Mouse (Mus musculus): ENCODE measurements at regions not wholly inside any gene's neighbourhood (a gene's known extent, or its start where the extent isn't known, plus 50 kb on each side); places are given as distances from the start of the nearest gene placed in this dataset.

DNA sequence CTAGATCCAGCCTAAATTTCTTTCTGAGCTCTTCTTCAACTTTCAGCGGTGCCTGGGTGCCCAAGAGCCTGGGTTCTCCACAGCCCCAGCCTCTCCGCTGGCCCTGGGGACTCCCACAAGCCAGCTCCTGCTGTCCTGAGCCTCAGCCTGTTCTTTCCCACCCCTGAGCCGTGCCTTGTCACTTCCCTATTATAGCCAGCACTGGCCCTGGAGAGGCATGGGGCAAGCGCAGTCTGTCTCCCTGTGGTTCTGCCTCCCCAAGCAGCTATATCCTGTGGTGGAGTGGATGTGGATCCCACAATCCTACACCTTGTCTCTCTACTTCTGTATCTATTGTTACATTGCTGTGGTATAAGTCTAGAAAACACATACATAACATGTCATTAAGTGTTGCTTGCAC lies 128.6 kb upstream of the Hgf start:
- no peaks in the 10 kb centered on the region for H3K4me1 ChIP-seq (replicated peaks)
- H3K27me3 ChIP-seq = no peaks in the 10 kb centered on the region
- no peak for ATAC-seq (ENCODE audit: insufficient read depth)
- H3K4me3 ChIP-seq (replicated peaks) = no peak overlapping the region
- no peak overlapping the region for H3K27ac ChIP-seq (replicated peaks)
- H3K36me3 ChIP-seq (replicated peaks) = no peaks in the 10 kb centered on the region
- no peak overlapping the region for H3K9ac ChIP-seq
- WGBS (ENCODE audit: insufficient replicate concordance) = 57% methylated on average over 4 of the region's 4 CpGs
- H3K4me2 ChIP-seq = no peak overlapping the region
- H3K9me3 ChIP-seq (replicated peaks) = no peaks in the 10 kb centered on the region

DNA sequence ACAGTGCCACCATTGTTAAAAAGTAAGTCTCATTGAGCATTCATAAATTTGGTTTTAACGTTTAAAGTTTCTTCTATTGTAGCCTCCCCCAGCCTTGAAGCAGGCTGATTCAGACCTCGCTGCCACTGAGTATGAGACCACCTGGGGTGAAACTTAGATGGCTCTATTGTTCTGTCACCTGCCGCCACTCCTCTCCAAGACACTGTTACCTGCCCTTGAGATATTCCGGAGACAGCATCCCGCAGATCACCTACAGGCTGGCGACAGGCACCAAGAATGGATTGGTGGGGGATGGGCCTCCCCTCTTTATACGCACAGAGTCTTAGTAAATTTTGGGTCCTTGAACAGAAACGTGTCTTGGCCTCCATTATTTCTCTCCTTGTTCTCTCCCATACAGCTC lies 128.0 kb upstream of the Hgf start:
- ATAC-seq (ENCODE audit: insufficient read depth) = no peak
- WGBS (ENCODE audit: insufficient replicate concordance) = 68% methylated on average over 8 of the region's 8 CpGs
- H3K9me3 ChIP-seq (replicated peaks) = no peaks in the 10 kb centered on the region
- no peak overlapping the region for H3K4me3 ChIP-seq (replicated peaks)
- H3K4me1 ChIP-seq (replicated peaks) = no peaks in the 10 kb centered on the region
- H3K9ac ChIP-seq = no peak overlapping the region
- H3K27ac ChIP-seq (replicated peaks) = no peak overlapping the region
- H3K27me3 ChIP-seq = no peaks in the 10 kb centered on the region
- H3K4me2 ChIP-seq = no peak overlapping the region
- no peaks in the 10 kb centered on the region for H3K36me3 ChIP-seq (replicated peaks)

DNA sequence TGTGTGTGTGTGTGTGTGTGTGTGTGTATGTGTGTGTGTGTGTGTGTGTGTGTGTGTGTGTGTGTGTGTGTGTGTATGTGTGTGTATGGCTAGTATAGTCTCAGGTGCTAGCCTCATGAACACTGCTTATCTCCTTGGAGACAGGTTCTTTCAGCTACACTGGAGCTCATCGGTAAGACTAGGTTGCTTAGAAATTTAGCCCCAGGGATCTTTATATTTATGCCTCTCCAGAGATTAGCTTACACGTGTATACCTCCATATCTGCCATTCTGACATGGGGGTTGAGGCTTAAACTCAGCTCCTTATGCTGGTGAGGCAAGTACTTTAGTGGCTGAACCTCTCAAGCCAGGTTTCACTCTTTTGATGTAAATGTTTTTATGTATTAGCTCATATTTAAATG lies 127.0 kb upstream of the Hgf start:
- no peaks in the 10 kb centered on the region for H3K27me3 ChIP-seq
- H3K4me3 ChIP-seq (replicated peaks) = no peak overlapping the region
- no peak overlapping the region for H3K27ac ChIP-seq (replicated peaks)
- no peak overlapping the region for H3K9ac ChIP-seq
- H3K4me1 ChIP-seq (replicated peaks) = no peaks in the 10 kb centered on the region
- ATAC-seq (ENCODE audit: insufficient read depth) = no peak
- H3K4me2 ChIP-seq = no peak overlapping the region
- no peaks in the 10 kb centered on the region for H3K36me3 ChIP-seq (replicated peaks)
- H3K9me3 ChIP-seq (replicated peaks) = no peaks in the 10 kb centered on the region
- WGBS (ENCODE audit: insufficient replicate concordance) = 45% methylated on average over 2 of the region's 2 CpGs

GRCm38 (mm10) chr5:16434586-16434985 lies 118.7 kb upstream of the Hgf start:
- Histone ChIP-seq H3K36me3 (replicated peaks) (no peaks in the 10 kb centered on the region), H3K9ac (no peak overlapping the region), H3K27me3 (no peaks in the 10 kb centered on the region), H3K4me1 (replicated peaks) (no peaks in the 10 kb centered on the region), H3K4me2 (no peak overlapping the region), H3K9me3 (replicated peaks) (no peaks in the 10 kb centered on the region), H3K4me3 (replicated peaks) (no peak overlapping the region), H3K27ac (replicated peaks) (no peak overlapping the region)
- 47% methylated on average over 3 of the region's 3 CpGs for WGBS (ENCODE audit: insufficient replicate concordance)
- no peak for ATAC-seq (ENCODE audit: insufficient read depth)

GRCm38 (mm10) chr5:16445056-16445455 lies 108.2 kb upstream of the Hgf start:
- no peaks in the 10 kb centered on the region for H3K27me3 ChIP-seq
- H3K36me3 ChIP-seq (replicated peaks) = no peaks in the 10 kb centered on the region
- H3K9ac ChIP-seq = no peak overlapping the region
- H3K4me2 ChIP-seq = no peak overlapping the region
- H3K4me3 ChIP-seq (replicated peaks) = no peak overlapping the region
- WGBS (ENCODE audit: insufficient replicate concordance) = 82% methylated on average over 1 of the region's 1 CpGs
- no peak for ATAC-seq (ENCODE audit: insufficient read depth)
- no peaks in the 10 kb centered on the region for H3K9me3 ChIP-seq (replicated peaks)
- H3K27ac ChIP-seq (replicated peaks) = no peak overlapping the region
- no peaks in the 10 kb centered on the region for H3K4me1 ChIP-seq (replicated peaks)

DNA sequence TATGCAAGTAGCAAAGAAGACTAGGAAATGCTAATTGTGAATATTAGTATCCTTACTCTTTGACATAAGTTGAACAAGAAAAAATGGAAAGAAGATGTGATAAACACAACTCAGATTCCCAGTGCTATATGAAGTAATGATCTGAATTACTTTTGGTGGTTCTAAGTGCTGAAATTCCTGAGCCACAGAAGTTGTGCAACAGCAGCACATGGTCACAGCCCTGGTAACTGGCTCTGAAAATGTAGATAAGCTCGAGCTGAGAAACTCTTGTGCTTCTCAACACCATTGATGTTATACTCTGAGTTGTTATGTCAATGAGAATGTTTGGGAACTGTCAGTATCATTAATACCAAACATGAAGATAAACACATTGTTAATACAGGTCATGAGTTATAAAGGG lies 106.3 kb upstream of the Hgf start:
- Histone ChIP-seq H3K36me3 (replicated peaks) (no peaks in the 10 kb centered on the region), H3K9me3 (replicated peaks) (no peaks in the 10 kb centered on the region), H3K27me3 (no peaks in the 10 kb centered on the region), H3K9ac (no peak overlapping the region), H3K27ac (replicated peaks) (no peak overlapping the region), H3K4me2 (no peak overlapping the region), H3K4me3 (replicated peaks) (no peak overlapping the region), H3K4me1 (replicated peaks) (no peaks in the 10 kb centered on the region)
- ATAC-seq (ENCODE audit: insufficient read depth) = no peak
- 9% methylated on average over 1 of the region's 1 CpGs for WGBS (ENCODE audit: insufficient replicate concordance)

GRCm38 (mm10) chr5:16461795-16462194 lies 91.5 kb upstream of the Hgf start:
- 0 out of 2 replicates have a peak, but pooled peaks cover 4% of the 10 kb centered on the region for H3K4me1 ChIP-seq (replicated peaks)
- H3K9ac ChIP-seq = no peak overlapping the region
- no peaks in the 10 kb centered on the region for H3K9me3 ChIP-seq (replicated peaks)
- H3K36me3 ChIP-seq (replicated peaks) = no peaks in the 10 kb centered on the region
- 65% methylated on average over 2 of the region's 2 CpGs for WGBS (ENCODE audit: insufficient replicate concordance)
- H3K4me2 ChIP-seq = no peak overlapping the region
- no peak overlapping the region for H3K4me3 ChIP-seq (replicated peaks)
- H3K27ac ChIP-seq (replicated peaks) = no peak overlapping the region
- H3K27me3 ChIP-seq = no peaks in the 10 kb centered on the region
- no peak for ATAC-seq (ENCODE audit: insufficient read depth)

GRCm38 (mm10) chr5:16466266-16466665 lies 87.0 kb upstream of the Hgf start:
- Histone ChIP-seq H3K27me3 (no peaks in the 10 kb centered on the region), H3K9me3 (replicated peaks) (no peaks in the 10 kb centered on the region), H3K9ac (no peak overlapping the region), H3K36me3 (replicated peaks) (no peaks in the 10 kb centered on the region), H3K4me3 (replicated peaks) (no peak overlapping the region), H3K4me2 (no peak overlapping the region), H3K27ac (replicated peaks) (no peak overlapping the region), H3K4me1 (replicated peaks) (peaks cover 32% of the 10 kb centered on the region)
- no peak for ATAC-seq (ENCODE audit: insufficient read depth)
- WGBS (ENCODE audit: insufficient replicate concordance) = 25% methylated on average over 5 of the region's 5 CpGs

DNA sequence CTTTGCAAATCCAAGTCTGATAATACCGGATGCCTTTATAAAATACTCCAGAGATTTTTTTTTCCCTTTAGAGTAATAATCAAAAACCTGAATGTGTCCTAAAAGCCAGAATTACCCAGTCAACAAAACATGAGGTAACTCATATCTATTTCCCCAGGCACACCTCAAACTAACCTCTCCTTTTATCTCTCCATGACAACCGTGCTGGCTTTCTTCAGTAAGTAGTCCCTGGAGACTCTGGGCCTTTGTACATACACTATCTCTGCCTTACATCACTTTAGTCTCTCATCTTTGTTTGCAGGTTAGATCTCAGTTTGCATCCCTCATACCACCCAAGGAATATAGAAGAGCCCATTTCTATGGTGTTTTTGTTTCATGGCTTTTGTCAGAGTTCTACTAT lies 84.7 kb upstream of the Hgf start:
- ATAC-seq (ENCODE audit: insufficient read depth) = peak; percentile 77
- Histone ChIP-seq H3K4me2 (peak overlapping the region; percentile 55; the same call in 1 of the 2 replicates), H3K9me3 (replicated peaks) (no peaks in the 10 kb centered on the region), H3K4me1 (replicated peaks) (peaks cover 35% of the 10 kb centered on the region), H3K27ac (replicated peaks) (no peak overlapping the region), H3K36me3 (replicated peaks) (no peaks in the 10 kb centered on the region), H3K27me3 (no peaks in the 10 kb centered on the region), H3K4me3 (replicated peaks) (no peak overlapping the region), H3K9ac (no peak overlapping the region)
- 19% methylated on average over 2 of the region's 2 CpGs for WGBS (ENCODE audit: insufficient replicate concordance)

- Histone ChIP-seq H3K4me2 (peak overlapping the region; percentile 55), H3K27ac (replicated peaks) (peak overlapping the region; percentile 33; the same call in 1 of the 2 replicates), H3K27me3 (no peaks in the 10 kb centered on the region), H3K4me3 (replicated peaks) (no peak overlapping the region), H3K36me3 (replicated peaks) (no peaks in the 10 kb centered on the region), H3K9ac (no peak overlapping the region), H3K9me3 (replicated peaks) (no peaks in the 10 kb centered on the region), H3K4me1 (replicated peaks) (peaks cover 35% of the 10 kb centered on the region)
- 11% methylated on average over 2 of the region's 2 CpGs for WGBS (ENCODE audit: insufficient replicate concordance)
- no peak for ATAC-seq (ENCODE audit: insufficient read depth)
Measured at GRCm38 (mm10) chr5:16469221-16469620, 84.1 kb upstream of the Hgf start.

- H3K4me3 ChIP-seq (replicated peaks) = peak overlapping the region; percentile 28
- H3K9ac ChIP-seq = no peak overlapping the region
- peak; percentile 53; the same call in 1 of the 2 replicates for ATAC-seq (ENCODE audit: insufficient read depth)
- peak overlapping the region; percentile 55 for H3K4me2 ChIP-seq
- no peaks in the 10 kb centered on the region for H3K36me3 ChIP-seq (replicated peaks)
- H3K27ac ChIP-seq (replicated peaks) = peak overlapping the region; percentile 56
- peaks cover 35% of the 10 kb centered on the region for H3K4me1 ChIP-seq (replicated peaks)
- 16% methylated on average over 13 of the region's 13 CpGs for WGBS (ENCODE audit: insufficient replicate concordance)
- H3K9me3 ChIP-seq (replicated peaks) = no peaks in the 10 kb centered on the region
- H3K27me3 ChIP-seq = no peaks in the 10 kb centered on the region
Measured at GRCm38 (mm10) chr5:16469644-16470275, 83.5 kb upstream of the Hgf start.

GRCm38 (mm10) chr5:16470366-16470982 lies 82.8 kb upstream of the Hgf start:
- ATAC-seq (ENCODE audit: insufficient read depth) = 0 out of 2 replicates have a peak, but pooled peaks have one; percentile 16
- H3K4me2 ChIP-seq = peak overlapping the region; percentile 55
- no peaks in the 10 kb centered on the region for H3K27me3 ChIP-seq
- H3K27ac ChIP-seq (replicated peaks) = peak overlapping the region; percentile 56
- 41% methylated on average over 10 of the region's 10 CpGs for WGBS (ENCODE audit: insufficient replicate concordance)
- peaks cover 35% of the 10 kb centered on the region for H3K4me1 ChIP-seq (replicated peaks)
- no peaks in the 10 kb centered on the region for H3K9me3 ChIP-seq (replicated peaks)
- no peak overlapping the region for H3K4me3 ChIP-seq (replicated peaks)
- no peak overlapping the region for H3K9ac ChIP-seq
- no peaks in the 10 kb centered on the region for H3K36me3 ChIP-seq (replicated peaks)

Data from liver, embryonic 15.5 days (tissue).